Mouse (Mus musculus) embryonic facial prominence, embryonic 15.5 days (tissue): Measurements from ENCODE around the gene Asb18. TPM values are rescaled to one million over a fixed set of nuclear protein-coding genes. Genes with fewer than 3 reads are reported as not detected.
A peak's percentile ranks its signal among the peaks of the same experiment; 100 is the strongest.

Source experiments
- ATAC-seq: fragments of 200-750 bp; cut with Nextera tagmentation; 2 replicates; pipeline ENCODE4 v1.8.0; 2017; ENCODE audit warnings: low read depth, moderate TSS enrichment; ENCODE audit not compliant: insufficient number of reproducible peaks, low FRiP score, low TSS enrichment
- H3K27ac ChIP-seq: fragments of 300-500 bp; sonication (generic); replicated peaks from 2 replicates; pipeline ENCODE4 v1.5.1; 2015; ENCODE audit warnings: mild to moderate bottlenecking, inconsistent platforms
- H3K27me3 ChIP-seq: fragments of 300-500 bp; sonication (generic); 2 replicates; pipeline ENCODE4 v1.6.1; 2015; ENCODE audit warnings: inconsistent platforms
- H3K36me3 ChIP-seq: fragments of 300-500 bp; sonication (generic); 2 replicates; pipeline ENCODE4 v1.6.1; 2015; ENCODE audit warnings: mild to moderate bottlenecking, inconsistent platforms
- H3K4me1 ChIP-seq: fragments of 300-500 bp; sonication (generic); 2 replicates; pipeline ENCODE4 v1.6.1; 2015; ENCODE audit warnings: inconsistent platforms
- H3K4me2 ChIP-seq: fragments of 300-500 bp; sonication (generic); replicated peaks from 2 replicates; pipeline ENCODE4 v1.6.1; 2015; ENCODE audit warnings: mild to moderate bottlenecking, inconsistent platforms
- H3K4me3 ChIP-seq: fragments of 300-500 bp; sonication (generic); replicated peaks from 2 replicates; pipeline ENCODE4 v1.5.1; 2015; ENCODE audit warnings: mild to moderate bottlenecking, inconsistent platforms
- H3K9ac ChIP-seq: fragments of 300-500 bp; sonication (generic); 2 replicates; pipeline ENCODE4 v1.6.1; 2015; ENCODE audit warnings: inconsistent platforms
- H3K9me3 ChIP-seq: fragments of 300-500 bp; sonication (generic); replicated peaks from 2 replicates; pipeline ENCODE4 v1.6.1; 2016; ENCODE audit warnings: inconsistent platforms
- WGBS: fragments of 180-500 bp; shearing (Covaris S2); methylation state at CpG from one replicate; pipeline ENCODE4 v1.1.7; 2015; 5-methylcytosine and 5-hydroxymethylcytosine counted together
- polyA plus RNA-seq: library from polyadenylated mRNA; unstranded; fragments of >200 nt; fragmentation: Nextera tagmentation; extraction: Ambion mirVana; gene quantifications from 2 replicates; pipeline ENCODE4 v1.2.1, GENCODE M21; 2015

Gene Asb18
- polyA plus RNA-seq, result 0.09 TPM in 1 of 2 replicates, not detected in the other

DNA sequence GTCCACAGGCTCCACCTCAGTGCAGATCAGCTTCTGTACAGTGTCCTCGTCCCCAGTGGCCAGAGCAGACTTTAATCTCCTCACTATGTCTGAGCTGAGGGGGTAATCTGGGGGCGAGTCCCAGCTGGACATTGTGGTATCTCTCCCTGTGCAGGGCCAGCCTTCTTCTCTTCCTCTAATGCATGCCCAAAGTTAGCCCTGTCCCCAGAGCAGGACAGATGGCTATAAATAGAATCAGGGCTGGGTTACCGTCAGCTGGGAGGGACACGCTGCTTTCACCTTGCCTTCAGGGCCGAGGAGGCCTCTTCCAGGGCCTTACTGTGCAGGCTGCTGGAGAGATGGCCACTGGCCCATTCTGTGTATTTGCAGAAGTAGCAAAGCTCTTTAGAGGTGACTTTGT lies at the start of gene Asb18:
Asb18 (minus strand) TSS at position 221 of the 400 bp plus-strand sequence.
- Histone ChIP-seq H3K27me3 (no peaks in the 10 kb centered on the region), H3K4me2 (no peak within 1 kb of the TSS), H3K36me3 (no peaks in the 10 kb centered on the region), H3K9me3 (no peaks in the 10 kb centered on the region), H3K4me1 (no peaks in the 10 kb centered on the region), H3K4me3 (no peak within 1 kb of the TSS), H3K9ac (no peak within 1 kb of the TSS), H3K27ac (no peak within 1 kb of the TSS)
- WGBS, result 80% methylated on average over 5 of the region's 5 CpGs
- ATAC-seq, result no peak

DNA sequence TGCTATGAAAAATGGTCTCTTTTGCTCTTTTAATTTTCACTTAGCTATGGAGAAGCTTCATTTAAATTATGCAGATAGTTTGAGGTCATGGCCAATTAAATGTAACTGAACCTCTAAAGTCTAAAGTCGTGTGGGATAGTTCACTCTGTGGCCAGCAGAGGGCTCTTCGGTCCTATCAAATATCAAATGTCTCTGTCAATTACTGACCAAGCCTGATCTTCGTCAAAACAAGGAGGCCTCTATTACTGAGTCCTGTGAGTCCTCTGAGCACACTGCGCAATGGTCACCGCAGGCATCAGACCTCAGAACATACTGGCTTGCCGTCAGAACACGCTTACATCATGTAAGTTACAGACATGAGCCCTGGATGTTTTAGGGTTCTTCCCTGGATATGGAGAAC lies 46.1 kb upstream of the Asb18 start:
- H3K27ac ChIP-seq, result no peak overlapping the region
- no peak overlapping the region for H3K4me3 ChIP-seq
- H3K36me3 ChIP-seq, result no peaks in the 10 kb centered on the region
- no peak overlapping the region for H3K9ac ChIP-seq
- ATAC-seq, result no peak
- 16% methylated on average over 7 of the region's 7 CpGs for WGBS
- H3K4me2 ChIP-seq, result no peak overlapping the region
- H3K27me3 ChIP-seq, result no peaks in the 10 kb centered on the region
- no peaks in the 10 kb centered on the region for H3K9me3 ChIP-seq
- H3K4me1 ChIP-seq, result peaks cover 6% of the 10 kb centered on the region; the same call in 1 of the 2 replicates

- Histone ChIP-seq H3K9me3 (no peaks in the 10 kb centered on the region), H3K4me1 (peaks cover 6% of the 10 kb centered on the region; the same call in 1 of the 2 replicates), H3K27ac (no peak overlapping the region), H3K4me3 (no peak overlapping the region), H3K4me2 (no peak overlapping the region), H3K27me3 (no peaks in the 10 kb centered on the region), H3K36me3 (no peaks in the 10 kb centered on the region), H3K9ac (no peak overlapping the region)
- ATAC-seq, result no peak
- 69% methylated on average over 3 of the region's 3 CpGs for WGBS
These were observed 45.6 kb upstream of the Asb18 start for GRCm38 (mm10) chr1:90060054-90060453.

GRCm38 (mm10) chr1:90054991-90055390 lies 40.5 kb upstream of the Asb18 start:
- WGBS, result 80% methylated on average over 4 of the region's 4 CpGs
- H3K27ac ChIP-seq, result no peak overlapping the region

DNA sequence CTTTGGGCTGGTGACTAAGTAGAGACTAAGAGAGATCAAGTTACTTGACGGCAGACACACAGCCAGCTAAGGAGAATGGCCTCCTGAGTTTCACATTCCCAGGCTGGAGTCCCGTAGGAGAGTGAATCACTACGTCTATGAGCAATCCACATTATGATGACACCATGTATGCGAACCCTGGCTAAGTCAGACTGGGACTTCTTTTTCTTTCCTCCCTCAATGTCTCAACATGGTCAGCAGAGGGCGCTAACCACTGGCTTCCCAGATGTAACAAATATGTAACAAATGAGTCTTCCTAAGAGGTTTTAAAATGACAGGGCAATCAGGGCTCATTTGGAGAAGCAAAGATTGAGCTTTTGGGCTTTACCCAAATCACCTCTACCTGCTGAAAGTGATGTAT lies 36.9 kb upstream of the Asb18 start:
- WGBS, result 12% methylated on average over 5 of the region's 5 CpGs
- Histone ChIP-seq H3K27me3 (peaks cover 3% of the 10 kb centered on the region; the same call in 1 of the 2 replicates), H3K4me2 (no peak overlapping the region), H3K9me3 (no peaks in the 10 kb centered on the region), H3K4me3 (no peak overlapping the region), H3K36me3 (no peaks in the 10 kb centered on the region), H3K9ac (no peak overlapping the region), H3K27ac (no peak overlapping the region), H3K4me1 (peaks cover 23% of the 10 kb centered on the region)
- ATAC-seq, result 0 out of 2 replicates have a peak, but pooled peaks have one; percentile 22

More at GRCm38 (mm10) chr1:90054991-90055390, 40.5 kb upstream of the Asb18 start:
- H3K36me3 ChIP-seq, result no peaks in the 10 kb centered on the region
- H3K9me3 ChIP-seq, result no peaks in the 10 kb centered on the region
- H3K4me1 ChIP-seq, result peaks cover 23% of the 10 kb centered on the region
- ATAC-seq, result no peak
- H3K27me3 ChIP-seq, result peaks cover 3% of the 10 kb centered on the region; the same call in 1 of the 2 replicates
- no peak overlapping the region for H3K4me2 ChIP-seq
- H3K9ac ChIP-seq, result no peak overlapping the region
- H3K4me3 ChIP-seq, result no peak overlapping the region

- peaks cover 23% of the 10 kb centered on the region for H3K4me1 ChIP-seq
- H3K4me2 ChIP-seq, result no peak overlapping the region
- no peak overlapping the region for H3K27ac ChIP-seq
- no peak overlapping the region for H3K4me3 ChIP-seq
- H3K9ac ChIP-seq, result no peak overlapping the region
- peaks cover 3% of the 10 kb centered on the region; the same call in 1 of the 2 replicates for H3K27me3 ChIP-seq
- ATAC-seq, result no peak
- H3K9me3 ChIP-seq, result no peaks in the 10 kb centered on the region
- H3K36me3 ChIP-seq, result no peaks in the 10 kb centered on the region
- 69% methylated on average over 20 of the region's 20 CpGs for WGBS
These were observed 35.7 kb upstream of the Asb18 start for GRCm38 (mm10) chr1:90050046-90050739.

DNA sequence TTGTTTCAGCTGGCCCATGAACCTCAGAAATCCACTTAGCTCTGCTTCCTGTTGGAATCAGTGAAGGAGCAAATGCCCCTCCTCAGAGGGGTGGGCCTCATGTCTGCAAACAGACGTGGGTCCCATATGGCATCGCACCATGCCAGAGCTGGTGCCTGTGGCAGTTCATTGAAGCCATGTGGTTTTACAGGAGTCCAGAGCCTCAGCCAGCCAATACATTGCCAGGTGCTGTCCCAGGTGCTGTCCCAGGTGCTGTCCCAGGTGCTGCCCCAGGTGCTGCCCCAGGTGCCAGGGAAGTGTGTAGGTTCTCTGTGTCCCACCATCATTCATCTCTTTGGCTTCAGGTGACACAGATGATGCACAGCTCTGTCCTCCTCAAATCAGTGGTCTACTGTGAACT lies 13.8 kb upstream of the Asb18 start:
- WGBS, result 31% methylated on average over 2 of the region's 2 CpGs
- H3K27ac ChIP-seq, result no peak overlapping the region
- no peaks in the 10 kb centered on the region for H3K9me3 ChIP-seq
- no peaks in the 10 kb centered on the region for H3K36me3 ChIP-seq
- H3K4me1 ChIP-seq, result no peaks in the 10 kb centered on the region
- H3K27me3 ChIP-seq, result no peaks in the 10 kb centered on the region
- H3K4me2 ChIP-seq, result no peak overlapping the region
- no peak overlapping the region for H3K4me3 ChIP-seq
- ATAC-seq, result no peak
- H3K9ac ChIP-seq, result no peak overlapping the region

GRCm38 (mm10) chr1:90026945-90027344 lies 12.5 kb upstream of the Asb18 start:
- Histone ChIP-seq H3K4me1 (no peaks in the 10 kb centered on the region), H3K4me2 (no peak overlapping the region), H3K27me3 (no peaks in the 10 kb centered on the region), H3K9me3 (no peaks in the 10 kb centered on the region), H3K9ac (no peak overlapping the region), H3K36me3 (no peaks in the 10 kb centered on the region), H3K27ac (no peak overlapping the region), H3K4me3 (no peak overlapping the region)
- ATAC-seq, result no peak
- WGBS, result 15% methylated on average over 3 of the region's 3 CpGs

DNA sequence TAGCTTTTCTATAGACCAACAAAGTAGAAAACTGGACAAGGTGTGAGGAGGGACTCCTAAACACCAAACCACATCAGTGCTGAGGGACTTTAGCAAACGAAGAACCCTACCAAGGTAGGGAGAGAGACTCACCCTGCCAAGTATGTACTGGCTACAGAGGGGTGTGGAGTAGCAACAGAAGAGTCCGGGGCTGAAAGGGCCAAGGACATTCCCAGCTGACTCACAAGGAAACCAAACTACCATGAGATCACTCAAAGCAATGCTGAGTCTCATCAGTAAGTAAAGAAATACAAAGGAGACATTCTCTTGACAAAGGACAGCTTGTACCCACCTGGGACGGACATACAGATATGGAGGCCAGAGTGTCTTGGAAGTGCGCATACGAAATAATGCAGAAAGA lies 5.9 kb upstream of the Asb18 start:
- WGBS, result 88% methylated on average over 5 of the region's 5 CpGs
- Histone ChIP-seq H3K4me2 (no peak overlapping the region), H3K4me3 (no peak overlapping the region), H3K27ac (no peak overlapping the region), H3K9ac (no peak overlapping the region), H3K36me3 (no peaks in the 10 kb centered on the region), H3K4me1 (no peaks in the 10 kb centered on the region), H3K27me3 (no peaks in the 10 kb centered on the region), H3K9me3 (no peaks in the 10 kb centered on the region)
- no peak for ATAC-seq

DNA sequence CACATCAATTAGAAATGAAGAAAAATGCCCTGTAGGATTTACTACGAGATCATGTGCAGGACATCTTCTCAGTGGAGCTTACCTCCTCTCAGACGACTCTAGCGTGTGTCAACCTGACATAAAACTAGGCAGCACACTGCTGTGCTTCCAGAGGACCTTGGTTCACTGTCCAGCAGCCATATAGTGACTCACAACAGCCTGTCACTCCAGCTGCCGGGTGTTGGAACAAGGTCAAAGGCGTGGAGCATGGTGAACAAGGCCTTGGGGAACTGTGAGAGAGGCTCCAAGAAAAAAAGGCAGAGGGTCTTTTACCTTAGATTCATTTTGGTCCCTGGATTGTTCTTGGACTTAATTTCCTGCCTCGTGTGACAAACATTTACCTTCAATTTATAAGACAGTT lies 3.6 kb upstream of the Asb18 start:
- Histone ChIP-seq H3K4me1 (no peaks in the 10 kb centered on the region), H3K4me3 (no peak overlapping the region), H3K36me3 (no peaks in the 10 kb centered on the region), H3K9ac (no peak overlapping the region), H3K27me3 (no peaks in the 10 kb centered on the region), H3K27ac (no peak overlapping the region), H3K4me2 (no peak overlapping the region), H3K9me3 (no peaks in the 10 kb centered on the region)
- 71% methylated on average over 6 of the region's 6 CpGs for WGBS
- no peak for ATAC-seq

GRCm38 (mm10) chr1:90013273-90013672 lies 1.2 kb downstream of the Asb18 start:
- WGBS, result 74% methylated on average over 5 of the region's 5 CpGs
- no peaks in the 10 kb centered on the region for H3K27me3 ChIP-seq
- H3K27ac ChIP-seq, result no peak overlapping the region
- ATAC-seq, result no peak
- H3K4me2 ChIP-seq, result no peak overlapping the region
- H3K9ac ChIP-seq, result no peak overlapping the region
- H3K4me3 ChIP-seq, result no peak overlapping the region
- H3K9me3 ChIP-seq, result no peaks in the 10 kb centered on the region
- no peaks in the 10 kb centered on the region for H3K36me3 ChIP-seq
- H3K4me1 ChIP-seq, result no peaks in the 10 kb centered on the region

DNA sequence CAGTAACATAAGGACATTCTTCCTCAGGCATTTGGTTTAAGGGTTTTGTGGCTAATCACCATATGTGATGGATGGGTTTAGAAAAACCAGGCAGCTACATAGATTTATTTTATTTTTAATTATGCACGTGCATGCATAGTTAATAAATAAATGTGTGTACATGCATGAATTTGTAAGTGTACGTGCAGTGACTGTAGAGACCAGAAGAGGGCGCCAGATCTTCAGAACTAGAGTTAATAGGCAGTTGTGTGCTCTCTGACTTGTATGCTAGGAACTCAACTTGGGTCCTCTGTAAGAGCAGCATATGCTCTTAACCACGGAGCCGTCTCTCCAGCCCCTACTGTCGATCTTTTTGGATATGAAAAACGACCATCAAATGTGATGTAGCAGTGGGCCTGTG lies 1.6 kb downstream of the Asb18 start:
- H3K9ac ChIP-seq, result no peak overlapping the region
- no peak overlapping the region for H3K27ac ChIP-seq
- WGBS, result 68% methylated on average over 7 of the region's 7 CpGs
- H3K36me3 ChIP-seq, result no peaks in the 10 kb centered on the region
- H3K9me3 ChIP-seq, result no peaks in the 10 kb centered on the region
- ATAC-seq, result no peak
- no peak overlapping the region for H3K4me2 ChIP-seq
- no peaks in the 10 kb centered on the region for H3K27me3 ChIP-seq
- no peaks in the 10 kb centered on the region for H3K4me1 ChIP-seq
- no peak overlapping the region for H3K4me3 ChIP-seq
